Mouse (Mus musculus) adrenal gland, postnatal 14 days (tissue): ENCODE measurements at regions not wholly inside any gene's neighbourhood (a gene's known extent, or its start where the extent isn't known, plus 50 kb on each side); places are given as distances from the start of the nearest gene placed in this dataset.

ENCODE experiments used
- DNase-seq: peaks from one replicate; pipeline ENCODE4 v3.0.0; 2021; ENCODE audit warnings: mixed read lengths

GRCm38 (mm10) chr9:101807249-101807648 is 54.4 kb upstream of the 9630041A04Rik start:
- no peak for DNase-seq

DNA sequence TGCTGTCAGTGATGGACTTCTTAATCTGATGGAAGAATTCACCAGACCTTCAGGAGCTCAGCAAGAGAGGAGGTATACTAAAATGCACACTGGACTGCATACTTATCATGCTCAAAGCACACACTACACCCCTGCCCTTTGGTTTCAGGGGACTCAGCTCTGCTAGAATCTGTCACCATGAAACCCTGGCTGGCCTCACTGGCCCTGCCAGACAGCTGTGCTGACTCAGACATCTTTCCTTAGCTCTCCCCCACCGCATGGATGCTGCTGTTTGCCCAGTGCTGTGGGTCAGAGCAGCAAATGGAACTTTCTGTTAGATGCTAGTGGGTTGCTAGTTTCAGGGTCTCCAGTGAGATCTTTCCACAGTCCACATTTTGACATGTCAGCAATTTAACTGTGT is 64.9 kb upstream of the 9630041A04Rik start:
- DNase-seq, result no peak

DNA sequence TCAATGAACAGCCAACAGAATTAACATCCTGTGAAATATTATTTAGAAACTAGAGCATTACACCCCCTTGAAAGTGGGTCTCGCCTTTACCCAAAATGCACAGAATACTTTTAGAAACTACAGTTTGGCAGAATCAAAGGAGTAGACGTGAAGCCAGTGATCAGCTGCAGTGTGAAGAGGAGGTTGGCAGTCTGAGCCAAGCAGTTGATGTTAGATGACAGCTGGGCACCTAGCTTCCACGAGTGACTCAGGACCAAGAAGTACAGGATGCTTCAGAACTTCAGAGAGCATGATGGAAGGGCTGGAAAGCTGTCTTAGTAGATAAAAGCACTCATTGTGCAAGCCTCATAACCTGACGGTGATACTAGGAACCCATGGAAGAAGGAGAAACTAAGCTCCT is 65.6 kb upstream of the 9630041A04Rik start:
- DNase-seq, result no peak

DNA sequence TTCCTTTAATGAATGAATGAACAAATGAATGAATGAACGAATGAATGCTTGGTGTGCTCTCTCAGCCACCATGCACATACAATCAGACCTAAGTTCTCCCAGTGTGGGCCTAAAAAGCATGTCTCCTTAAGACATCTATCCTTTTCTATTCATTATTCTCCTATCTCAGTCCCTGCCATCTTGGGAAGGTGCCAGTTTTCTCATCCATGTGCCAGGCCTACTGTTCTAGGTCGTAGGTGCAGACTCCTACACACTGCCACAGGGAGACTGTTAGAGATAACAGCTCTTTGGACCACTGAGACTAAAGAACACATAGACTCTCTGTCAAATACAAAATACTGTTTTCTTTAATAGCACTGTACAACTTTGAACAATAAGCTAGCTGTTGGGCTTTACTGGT is 66.2 kb upstream of the 9630041A04Rik start:
- no peak for DNase-seq

DNA sequence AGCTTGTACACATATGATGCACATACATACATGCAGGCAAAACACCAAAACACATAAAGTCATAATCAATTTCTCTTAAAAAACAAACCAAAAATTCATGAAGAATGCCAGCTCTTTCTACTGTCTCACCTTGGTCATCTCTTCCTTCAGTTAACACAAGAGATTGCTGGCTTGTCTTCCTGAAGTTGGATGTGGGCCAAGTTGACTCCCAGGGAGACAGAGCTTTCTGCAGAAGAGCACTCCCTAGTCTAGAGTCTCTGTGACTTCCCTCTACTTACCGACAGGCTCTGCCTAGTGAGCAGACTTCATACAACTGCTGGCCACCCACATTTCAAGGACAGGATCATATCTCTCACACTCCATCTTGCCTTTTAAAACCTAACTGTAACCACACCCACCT is 70.7 kb upstream of the 9630041A04Rik start:
- DNase-seq, result no peak

GRCm38 (mm10) chr9:101740949-101741605 is 120.6 kb upstream of the 9630041A04Rik start:
- peak; percentile 13 for DNase-seq

- DNase-seq, result no peak
These were observed 122.3 kb upstream of the 9630041A04Rik start for GRCm38 (mm10) chr9:101739322-101739721.

DNA sequence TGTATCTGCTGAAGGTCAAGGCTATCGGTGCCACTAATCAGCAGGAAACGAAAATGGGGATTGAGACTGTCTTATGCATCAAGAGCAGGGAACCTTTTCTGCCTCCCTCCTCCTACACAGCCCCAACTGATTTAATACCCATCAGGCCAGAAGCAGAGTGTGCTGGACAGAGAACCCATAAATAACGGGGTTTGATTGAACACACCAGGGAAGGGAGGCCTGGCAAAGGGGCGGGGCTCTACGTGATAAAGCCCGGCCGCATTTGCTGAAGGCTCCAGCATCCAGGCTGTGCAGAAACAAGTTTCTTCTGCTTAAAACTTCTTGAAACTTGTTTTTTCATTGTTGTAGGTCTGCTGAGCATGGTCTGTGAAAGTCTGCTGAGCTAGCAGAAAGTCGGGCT is 127.4 kb upstream of the 9630041A04Rik start:
- peak; percentile 16 for DNase-seq

DNA sequence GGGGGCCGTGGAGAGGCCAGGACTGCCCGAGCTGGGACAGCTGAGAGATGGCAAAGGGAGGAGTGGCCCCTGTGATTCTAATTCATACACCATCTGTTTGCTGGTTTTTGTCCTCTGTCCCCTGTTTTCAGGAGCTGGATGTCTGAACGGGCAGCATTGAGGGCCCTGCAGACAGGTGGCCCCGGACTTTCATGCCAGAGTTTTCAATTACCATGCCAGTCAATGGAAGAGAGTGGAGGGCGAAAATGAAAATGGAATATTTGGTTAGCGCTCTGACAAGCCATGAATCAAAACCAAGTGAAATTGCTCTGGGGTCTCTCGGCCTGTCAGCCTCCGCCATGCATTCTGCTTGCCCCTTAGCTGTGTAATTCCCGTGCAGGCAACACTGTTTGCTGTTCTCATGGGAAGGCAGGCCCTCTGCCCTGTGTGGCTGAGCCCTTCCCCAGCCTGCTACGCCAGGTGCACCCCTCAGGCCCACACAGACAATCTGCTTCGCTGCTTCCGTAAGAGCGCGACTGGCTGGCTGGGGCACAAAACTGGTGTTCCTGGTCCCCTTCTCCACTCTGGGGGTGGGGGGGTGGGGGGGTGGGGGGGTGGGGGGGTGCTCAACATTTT is 127.9 kb upstream of the 9630041A04Rik start:
- no peak for DNase-seq

DNA sequence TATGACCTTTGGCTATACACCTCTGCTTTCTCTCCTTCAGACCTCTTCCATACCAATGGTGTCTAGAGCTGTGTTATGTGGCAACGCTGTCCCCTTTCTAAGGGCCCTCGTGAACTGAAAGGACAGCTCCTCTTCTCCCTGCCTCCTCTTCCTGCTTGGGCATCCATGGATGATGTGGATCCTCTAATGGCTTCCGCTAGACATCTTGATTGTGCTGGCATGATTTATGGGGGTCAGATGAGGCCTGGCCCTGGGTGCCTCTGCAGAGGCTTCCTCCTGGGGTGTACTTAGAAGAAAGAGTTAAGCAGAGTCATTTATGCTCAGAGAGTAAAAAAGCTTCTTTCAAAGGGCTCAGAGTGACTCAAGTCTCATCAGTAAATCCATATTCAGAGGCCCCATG is 131.5 kb upstream of the 9630041A04Rik start:
- DNase-seq, result no peak

DNA sequence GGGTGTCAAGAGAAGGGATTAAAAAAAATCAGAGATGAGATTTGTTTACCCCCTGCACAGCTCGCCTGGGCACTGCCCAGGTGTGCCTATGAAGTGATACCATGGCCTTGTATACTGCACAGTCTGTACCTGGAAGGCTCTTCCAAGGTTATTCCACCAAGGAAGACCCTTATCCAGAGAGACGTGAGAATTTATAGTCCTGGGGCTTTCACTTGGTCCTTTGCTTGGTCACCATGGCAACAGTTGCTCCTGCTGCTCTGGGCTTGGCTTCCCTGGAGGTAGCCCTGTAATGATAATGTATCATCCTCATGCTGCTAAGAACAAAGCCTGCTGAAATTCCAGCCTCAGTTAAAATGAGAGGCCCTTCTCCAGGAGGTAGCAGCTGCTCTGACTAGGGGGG is 143.7 kb upstream of the 9630041A04Rik start:
- DNase-seq, result no peak

DNA sequence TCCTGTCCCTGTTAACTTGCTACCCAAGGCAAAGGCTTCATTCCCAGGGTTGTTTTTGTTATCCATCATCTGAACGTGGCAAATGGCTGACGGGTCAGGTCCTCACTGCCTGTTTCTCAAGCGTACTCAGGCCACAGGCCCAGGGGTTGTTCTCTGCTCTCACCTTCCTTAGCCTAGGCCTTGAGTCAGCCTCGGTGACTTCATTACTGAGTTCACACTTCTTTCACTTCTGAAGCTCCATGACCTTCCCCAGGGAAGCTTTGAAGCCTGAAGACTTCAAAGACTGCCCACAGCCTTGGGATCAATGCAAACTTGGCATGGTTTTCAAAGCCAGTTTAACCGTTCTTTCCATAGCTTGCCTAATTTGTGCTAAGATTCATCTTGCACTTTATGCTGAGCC is 145.3 kb upstream of the 9630041A04Rik start:
- DNase-seq, result peak; percentile 74

GRCm38 (mm10) chr9:101714805-101715204 is 146.8 kb upstream of the 9630041A04Rik start:
- DNase-seq, result no peak

DNA sequence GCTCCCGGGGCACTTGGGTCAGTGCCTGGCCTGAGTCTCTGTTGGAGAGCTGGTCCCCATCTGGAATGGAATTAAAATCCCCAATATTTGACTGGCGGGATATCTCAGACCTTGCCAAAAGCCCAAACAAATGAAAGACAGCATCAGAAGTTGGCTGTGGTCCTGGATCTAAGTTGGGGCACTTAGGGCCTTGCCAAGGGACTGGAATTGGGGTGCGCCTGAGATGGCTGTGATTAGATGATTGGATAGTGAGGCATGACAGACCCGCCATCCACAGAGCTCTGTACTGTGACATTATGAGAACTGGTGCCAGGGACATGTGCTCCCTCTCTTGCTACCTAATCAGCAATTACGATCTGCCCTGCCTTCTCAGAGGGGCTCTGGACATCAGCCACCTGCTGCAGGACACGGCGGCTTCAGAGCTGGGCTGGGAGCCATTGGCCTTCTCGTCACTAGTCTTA is 151.0 kb upstream of the 9630041A04Rik start:
- DNase-seq, result no peak

GRCm38 (mm10) chr9:101700368-101700767 is 161.3 kb upstream of the 9630041A04Rik start:
- DNase-seq, result no peak

DNA sequence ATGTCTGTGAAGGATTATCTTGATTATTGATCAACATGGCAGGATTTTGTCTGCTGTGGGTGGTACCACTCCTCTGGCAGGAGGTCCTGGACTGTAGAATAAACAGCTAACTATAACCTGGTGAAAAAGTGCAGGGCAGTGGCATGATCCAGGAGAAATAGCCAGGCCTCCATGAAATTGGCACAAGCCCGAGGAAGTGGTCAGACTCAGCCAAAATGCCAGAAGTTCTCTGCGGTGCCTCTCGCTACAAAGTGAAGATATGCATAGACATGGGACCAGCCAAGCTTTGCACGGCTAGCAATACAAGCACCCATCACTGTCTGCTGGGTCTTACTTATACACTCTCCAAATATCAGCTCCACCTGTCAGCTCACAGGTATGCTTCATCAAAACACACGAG is 167.6 kb upstream of the 9630041A04Rik start:
- no peak for DNase-seq

DNA sequence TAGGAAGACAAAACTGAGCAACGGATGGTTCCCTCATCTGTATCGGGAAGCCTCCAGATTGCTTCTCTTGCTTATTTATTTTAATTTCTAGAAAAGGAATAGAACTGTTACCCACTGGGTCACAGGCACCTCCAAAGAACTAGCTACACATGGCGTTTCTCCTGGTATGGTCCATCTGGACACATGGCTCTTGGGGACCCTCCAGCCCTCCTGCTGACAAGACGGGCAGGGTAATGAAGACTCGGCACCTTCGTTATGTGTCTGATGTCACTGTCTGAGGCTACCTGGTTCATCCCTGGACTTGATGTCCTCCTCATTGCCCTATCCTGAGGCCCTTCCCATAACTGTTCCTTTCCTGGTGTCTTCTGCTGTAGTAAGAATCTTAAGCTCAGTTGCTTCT is 170.3 kb upstream of the 9630041A04Rik start:
- no peak for DNase-seq

DNA sequence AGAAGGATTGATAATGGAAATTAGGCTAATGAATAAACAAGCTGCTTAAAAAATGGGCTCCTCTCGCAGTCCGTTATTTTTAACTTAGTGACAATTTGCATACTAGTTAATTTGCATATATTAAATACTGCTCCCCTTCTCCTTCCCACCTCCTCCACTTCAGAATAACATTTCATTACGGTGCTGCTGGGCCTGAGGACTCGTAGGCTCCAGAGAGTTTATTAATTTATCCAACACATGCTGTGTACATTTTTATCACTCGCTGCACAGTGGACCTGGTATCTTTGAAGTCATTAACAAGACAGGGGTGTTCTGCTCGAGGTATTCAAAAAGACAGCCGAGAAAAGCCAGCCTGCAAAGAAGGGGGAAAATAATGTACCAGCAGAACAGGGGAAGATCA is 170.7 kb upstream of the 9630041A04Rik start:
- DNase-seq, result no peak

DNA sequence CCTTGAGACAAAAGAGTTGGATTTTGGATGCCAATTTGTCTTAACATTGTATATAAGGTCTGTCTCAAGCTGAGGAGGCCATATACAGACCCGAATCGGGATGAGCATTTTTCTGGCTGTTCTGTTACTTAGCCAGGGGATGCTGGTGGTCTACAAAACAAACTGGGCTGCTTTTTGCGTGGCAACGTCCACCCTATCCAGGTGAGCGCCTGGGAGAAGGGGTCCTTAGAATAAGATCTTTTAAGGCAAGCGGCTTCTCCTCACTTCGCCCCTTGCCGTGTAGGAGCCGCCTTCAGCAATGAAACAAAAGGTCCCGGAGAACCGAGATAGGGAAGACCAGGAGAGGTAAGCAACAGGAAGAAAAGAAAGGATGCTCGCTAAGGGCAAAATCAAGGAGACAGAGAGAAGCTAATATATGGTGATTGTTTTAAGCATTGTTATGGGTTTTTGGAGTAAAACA is 171.2 kb upstream of the 9630041A04Rik start:
- no peak for DNase-seq

GRCm38 (mm10) chr9:101689532-101690401 is 171.9 kb upstream of the 9630041A04Rik start:
- peak; percentile 90 for DNase-seq

DNA sequence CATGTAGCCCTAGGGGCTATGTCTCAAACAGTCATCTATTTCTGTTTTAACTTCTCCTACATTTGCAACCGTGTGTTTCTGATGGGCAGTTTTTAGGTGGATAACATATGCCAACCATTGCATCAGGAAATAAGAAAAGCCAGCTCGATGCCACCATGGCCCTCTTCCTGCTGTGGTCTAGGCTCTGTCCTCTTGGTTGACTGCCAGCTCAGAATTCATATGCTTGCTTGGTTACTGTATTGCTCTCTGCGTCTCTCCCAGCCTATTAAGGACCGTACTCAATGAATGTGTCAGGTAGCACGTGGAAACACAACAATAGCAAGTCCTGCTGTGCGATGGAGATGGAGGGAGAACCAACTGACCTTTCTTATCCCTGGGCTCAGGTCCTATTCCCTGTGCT is 174.4 kb upstream of the 9630041A04Rik start:
- no peak for DNase-seq

- DNase-seq, result no peak
These were observed 184.1 kb upstream of the 9630041A04Rik start for GRCm38 (mm10) chr9:101677563-101677962.

GRCm38 (mm10) chr9:101670111-101670510 is 191.5 kb upstream of the 9630041A04Rik start:
- DNase-seq, result no peak
